Mouse (Mus musculus) ovary, adult 18-20 months (tissue): ENCODE measurements around the gene Gpsm2.
"Not testable (repeated sequence)": the region's sequence is repeated elsewhere in the genome, so short reads cannot be mapped to it uniquely, and the experiment has no call there.

Experiments used
- DNase-seq: peaks from one replicate; pipeline ENCODE4 v3.0.0; 2022; ENCODE audit warnings: low spot score, mixed read lengths

Gpsm2 gene

DNA sequence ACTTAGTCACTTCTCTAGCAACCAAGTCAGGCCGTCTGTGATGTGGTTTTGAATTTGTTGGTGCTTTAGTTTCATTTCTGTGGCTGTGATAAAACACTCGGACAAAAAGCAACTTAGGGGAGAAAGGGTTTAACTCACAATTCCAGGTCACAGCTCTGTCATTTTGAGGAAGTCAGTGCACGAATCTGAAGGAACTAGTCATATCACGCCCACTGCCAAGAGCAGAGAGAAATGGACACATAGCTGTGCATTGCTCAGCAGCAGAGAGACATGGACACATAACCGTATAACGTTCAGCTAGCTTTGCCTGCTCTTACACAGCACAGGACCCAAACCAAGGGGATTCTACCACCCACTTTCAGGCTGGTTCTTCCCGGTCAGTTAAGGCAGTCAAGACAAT, 4.3 kb upstream of the Gpsm2 start:
- DNase-seq: no peak

DNA sequence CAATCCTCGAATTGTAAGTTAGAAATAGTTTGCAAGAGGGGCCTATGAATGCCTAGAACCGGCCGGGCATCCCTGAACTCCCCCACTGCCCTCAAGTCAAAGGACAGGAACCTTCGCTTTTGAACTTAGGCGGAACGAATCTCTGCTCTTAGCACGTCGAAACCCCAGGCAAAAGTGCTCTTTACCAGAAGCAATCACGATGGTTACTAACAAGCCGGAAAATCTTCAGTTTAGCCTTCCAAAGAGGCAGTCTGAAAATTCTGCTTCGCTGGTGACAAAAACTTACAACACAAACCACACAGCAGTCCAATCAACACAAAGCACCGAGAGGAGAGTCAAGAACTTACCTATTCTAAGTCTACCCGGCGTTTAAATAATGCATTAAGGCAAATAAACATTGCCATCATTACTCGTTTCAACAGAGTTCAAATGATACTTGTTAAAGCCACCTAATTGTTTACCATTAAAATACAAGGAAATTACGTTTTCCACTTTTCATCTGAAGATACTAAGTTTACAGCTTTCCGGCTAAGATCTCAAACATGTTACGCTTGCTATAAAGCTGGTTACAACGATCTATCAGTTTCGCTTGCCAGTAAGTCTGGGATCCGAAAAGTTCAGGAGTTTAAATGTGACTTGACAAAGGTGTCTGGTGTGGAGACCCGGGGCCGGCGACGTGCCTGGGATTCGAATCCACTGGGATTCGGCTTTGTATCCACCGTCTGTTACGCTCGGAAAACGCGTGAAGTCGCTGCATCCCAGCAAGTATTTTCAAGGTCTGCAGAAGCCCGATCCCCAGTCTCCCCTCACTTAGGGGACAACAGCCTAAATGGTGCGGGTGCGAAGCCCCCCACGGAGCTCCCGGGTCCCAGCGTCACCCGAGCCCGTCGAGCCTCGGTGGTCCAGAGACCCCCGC, 775 bp downstream of the Gpsm2 start:
- DNase-seq: peak; percentile 12

DNA sequence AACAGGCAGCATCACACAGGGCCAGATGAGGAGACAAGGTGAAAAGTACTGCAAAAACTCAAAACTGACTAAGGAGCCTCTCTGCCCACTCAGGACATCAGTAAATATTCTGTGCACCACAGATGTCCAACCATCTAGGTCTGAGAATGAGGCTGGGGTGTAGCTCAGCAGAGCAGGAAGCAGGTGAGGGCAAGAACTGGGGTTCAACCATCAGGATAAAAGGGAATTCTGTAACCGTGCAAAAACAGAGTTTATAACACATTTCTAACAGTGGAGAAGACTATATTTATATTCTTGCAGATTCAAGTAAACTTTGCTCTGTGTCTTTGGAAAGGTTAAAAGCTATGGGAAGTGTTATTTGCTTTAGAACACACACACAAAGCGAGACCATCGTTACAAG, 2.3 kb downstream of the Gpsm2 start:
- DNase-seq: no peak

DNA sequence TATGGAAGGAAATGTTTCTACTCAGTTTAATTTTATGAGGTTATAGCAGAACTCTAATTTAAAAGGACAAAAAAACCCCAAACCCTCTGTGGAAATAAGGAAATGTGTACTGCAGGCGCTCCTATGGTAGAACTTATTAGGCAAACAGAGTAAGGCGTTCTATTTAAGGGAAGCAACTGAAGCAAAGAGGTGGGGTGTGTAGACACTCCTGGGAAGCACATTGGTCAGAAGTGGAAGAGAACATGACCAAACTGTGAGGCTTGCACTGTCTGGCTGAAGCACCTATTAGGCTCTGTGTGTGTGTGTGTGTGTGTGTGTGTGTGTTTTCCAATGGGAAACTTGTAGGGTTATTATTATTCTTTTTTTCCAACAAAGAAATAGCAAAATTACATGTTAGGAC, 2.8 kb downstream of the Gpsm2 start:
- DNase-seq: no peak

DNA sequence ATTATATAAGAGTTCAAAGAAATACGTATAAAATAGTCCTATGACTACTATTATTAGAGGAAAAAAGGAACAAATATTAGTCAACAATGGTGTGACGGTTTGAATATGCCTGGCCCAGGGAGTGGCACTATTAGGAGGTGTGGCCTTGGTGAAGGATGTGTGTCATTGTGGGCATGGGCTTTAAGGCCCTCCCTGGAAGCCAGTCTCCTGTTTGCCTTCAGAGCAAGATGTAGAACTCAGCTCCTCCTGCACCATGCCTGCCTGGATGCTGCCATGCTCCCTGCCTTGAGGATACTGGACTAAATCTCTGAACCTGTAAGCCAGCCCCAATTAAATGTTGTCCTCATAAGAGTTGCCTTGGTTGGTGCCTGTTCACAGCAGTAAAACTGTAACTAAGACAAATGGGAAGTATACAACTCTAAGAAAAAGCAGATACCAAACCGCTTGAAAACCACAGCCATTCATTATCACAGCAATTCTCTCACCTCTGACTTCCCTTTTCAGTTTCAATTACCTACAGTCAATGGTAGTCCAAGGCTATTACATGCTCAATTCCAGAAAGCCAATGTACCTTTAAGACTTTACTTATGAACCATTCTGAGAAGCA, 4.1 kb downstream of the Gpsm2 start:
- DNase-seq: no peak

DNA sequence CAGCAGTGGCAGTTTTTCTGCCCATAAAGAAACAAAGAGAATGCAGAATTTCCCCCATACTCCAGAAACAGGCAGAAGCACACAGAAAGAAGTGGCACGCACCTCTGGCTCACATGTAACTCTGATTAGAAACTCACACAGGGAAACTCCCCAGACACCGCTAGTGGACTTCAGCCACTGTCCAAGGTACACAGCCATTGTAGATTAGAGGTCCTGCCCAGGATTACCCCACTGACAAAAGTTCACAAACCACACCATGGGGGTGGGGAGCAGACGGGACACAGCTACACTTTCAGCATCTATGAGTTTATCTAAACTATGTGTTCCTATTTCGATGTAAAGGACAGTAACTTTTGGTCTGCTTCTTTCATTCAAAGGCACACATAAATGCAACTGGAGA, 7.3 kb downstream of the Gpsm2 start:
- no peak for DNase-seq

DNA sequence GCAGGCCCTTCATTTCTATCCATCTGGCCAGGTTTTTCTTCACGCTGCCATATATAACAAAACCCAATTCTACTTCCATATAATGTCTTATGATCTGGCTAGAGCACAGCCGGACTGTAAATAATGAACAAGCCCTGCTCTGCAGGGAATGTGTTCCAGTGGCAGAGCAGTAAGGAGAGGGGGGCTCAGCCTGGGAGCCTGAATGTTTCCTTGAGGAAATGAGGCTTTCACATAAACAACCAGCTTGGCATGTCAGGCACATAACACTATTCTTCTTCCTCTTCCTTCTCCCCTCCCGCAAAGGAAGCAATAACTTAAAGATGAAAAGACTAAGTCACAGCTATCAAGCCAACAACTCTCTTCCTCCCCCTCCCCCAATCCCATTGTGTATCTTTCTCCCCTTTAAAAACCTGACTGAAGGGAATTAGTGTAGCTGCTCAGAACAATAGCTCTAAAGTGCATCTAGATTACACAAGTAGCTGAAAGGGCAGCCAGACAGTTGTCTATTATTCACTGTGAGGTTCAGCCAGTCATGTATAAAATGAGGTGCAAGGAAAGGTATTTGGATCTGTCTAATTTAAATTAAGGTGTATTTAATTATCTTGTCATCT, 8.9 kb downstream of the Gpsm2 start:
- DNase-seq: no peak

DNA sequence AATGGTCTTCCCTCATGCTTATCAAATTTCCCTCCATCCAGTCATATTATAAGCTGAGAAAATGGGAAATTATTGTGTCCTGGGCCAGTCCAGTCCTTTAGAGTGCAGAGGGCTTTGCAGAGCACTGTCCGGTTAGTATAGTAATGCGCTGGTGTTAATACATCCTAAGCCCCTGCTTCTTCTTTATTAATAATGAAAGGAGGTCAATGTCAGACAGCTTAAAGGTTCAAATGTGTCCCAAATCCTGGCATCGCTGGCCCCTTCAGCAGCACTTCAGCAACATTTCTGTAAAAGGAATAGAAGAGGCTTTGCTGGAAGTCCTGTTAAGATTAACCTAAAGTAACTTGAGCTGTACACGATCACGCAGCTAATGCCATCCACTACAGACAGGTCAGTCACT, 10.8 kb downstream of the Gpsm2 start:
- DNase-seq: no peak

DNA sequence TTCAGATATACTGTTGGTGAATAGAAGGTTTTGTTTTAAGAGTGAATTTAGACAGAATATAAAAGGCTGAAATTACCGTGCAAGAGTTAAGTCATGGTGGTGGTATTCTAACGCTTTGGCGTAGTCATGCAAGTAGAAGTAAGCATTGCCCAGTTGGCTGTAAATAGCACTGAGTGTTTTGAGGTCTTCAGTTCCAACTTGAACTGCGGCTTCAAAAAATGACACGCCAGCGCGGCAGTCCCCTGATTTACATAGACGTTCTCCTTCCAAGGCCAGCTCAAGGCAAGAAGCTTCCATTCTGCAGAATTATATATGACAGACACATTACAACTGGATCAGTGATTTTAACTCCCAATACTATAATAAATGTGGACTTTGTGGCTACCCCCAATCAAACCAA, 19.3 kb downstream of the Gpsm2 start:
- no peak for DNase-seq

DNA sequence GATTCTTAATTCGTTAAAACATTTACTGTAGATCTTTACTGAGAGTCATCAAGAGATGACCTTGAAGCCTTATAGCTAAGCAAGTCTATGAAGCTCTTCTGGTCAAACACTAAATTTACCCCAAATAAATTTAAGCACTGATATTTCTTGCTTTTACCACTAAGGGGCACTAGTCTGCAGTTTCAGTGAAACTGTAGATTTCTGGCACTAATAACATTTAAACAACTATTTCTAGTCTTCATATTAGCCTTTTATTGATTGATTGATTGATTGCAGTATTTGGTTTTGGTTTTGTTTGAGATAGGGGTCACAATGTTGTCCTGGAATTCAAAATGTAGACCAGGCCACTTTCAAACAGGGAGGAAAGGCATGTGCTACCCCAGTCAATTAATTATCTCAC, 20.9 kb downstream of the Gpsm2 start:
- no peak for DNase-seq

DNA sequence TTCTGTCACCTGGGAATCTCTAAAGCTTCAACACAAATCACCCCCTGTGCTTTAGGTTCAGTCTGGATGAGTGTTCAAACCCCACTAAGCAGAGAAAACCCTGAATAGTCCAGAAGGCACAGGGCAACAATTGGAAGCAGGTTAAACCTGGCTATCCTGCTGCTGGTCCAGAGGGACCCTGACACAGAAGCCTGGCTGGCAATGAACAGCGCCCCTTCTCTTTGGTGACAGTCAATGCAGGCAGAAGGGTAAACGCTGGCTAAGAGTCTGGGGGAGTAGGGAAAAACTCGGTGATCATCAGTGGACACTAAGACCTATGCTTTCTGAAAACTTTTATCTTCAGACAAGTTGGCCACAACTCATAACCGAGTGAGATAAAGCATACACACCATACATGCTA, 22.3 kb downstream of the Gpsm2 start:
- no peak for DNase-seq

DNA sequence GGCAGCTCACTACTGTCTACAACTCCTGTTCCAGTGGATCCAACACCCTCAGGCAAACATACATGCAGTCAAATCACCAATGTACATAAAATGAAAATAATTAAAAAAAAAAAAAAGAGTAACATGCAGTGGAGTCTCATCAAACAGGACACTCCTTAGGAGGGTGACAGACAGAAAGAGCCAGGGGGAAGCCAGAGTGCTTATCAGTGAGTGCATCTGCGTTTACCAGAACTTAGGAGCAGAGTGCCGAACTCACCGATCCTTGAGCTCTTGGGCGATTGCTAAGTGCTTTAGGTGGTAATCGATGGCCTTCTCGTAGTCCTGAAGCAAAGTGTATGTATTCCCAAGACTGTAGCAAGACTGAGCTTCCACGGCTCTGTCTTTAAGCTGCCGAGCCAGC, 23.4 kb downstream of the Gpsm2 start:
- DNase-seq: no peak

DNA sequence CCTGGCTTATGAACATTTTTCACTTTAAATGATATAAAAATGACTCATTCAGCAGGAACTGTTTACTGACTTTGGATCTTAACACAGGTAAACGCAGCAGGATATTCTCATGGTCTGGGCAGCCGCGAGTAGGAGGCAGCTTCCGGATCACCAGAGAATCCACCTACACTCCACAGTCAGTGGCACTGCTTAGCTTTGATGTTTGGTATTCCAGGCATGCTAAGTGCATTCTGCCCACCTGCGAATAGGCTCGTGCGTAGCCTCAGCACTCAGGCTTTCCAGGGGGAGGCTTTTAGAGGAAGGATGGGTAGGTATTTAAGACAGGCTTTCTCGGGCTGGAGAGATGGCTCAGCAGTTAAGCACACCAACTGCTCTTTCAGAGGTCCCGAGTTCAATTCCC, 27.8 kb downstream of the Gpsm2 start:
- no peak for DNase-seq

DNA sequence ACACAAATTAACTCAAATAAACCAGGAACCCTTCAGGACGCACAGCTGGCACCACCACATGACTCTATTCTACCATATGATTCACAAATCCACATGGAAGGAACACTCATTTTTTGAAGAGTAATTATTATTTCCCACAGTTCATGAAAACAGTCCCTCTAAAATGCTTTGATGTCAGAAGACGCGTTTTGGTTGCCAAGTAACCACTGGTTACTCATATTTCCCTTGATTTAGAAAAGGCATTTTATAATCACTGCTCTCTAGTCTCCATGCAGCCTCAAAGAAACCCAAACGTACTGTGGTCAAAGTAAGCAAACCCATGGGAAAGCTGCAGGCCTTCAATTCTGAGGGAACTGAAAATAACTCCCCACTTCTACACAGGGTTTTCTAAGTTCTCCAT, 32.1 kb downstream of the Gpsm2 start:
- DNase-seq: no peak

DNA sequence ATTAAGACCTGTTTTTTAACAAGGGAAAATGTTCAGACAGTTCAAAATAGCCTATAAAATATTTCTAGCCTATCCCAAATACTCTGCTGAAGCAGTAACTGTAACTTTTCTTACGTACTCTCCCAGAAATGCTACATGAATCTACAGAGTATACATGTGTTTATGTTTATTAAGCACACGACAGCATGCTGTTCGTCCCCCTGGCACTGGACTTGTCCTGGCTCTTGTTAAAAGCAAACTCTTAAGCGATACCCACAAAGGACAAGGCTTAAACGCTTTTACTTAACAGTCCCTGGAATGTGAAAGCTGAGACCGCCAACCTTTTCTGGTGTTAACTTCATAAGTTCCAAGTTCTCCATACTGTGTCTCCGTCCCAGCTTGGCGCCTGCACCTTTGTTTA, 32.7 kb downstream of the Gpsm2 start:
- DNase-seq: no peak

DNA sequence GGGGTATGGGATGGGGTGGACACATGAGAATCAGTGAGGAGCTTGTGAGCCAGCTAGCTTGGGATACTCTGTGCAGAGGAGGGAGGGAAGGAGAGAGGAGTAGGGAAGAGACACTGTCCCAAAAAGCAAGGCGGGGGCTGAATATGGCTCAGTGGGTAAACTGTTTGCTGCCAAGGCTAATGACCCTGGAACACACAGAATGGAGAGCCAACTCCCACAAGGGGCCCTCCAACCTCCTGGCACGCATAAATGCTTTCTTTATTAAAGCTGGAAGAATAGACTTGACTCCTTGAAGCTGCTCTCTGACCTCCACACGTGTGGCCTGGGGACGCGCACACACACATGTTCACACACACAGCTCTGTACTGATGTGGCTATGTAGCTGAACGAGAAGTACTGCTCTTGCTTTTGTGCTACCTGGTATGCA, 33.1 kb downstream of the Gpsm2 start:
- peak; percentile 11 for DNase-seq

DNA sequence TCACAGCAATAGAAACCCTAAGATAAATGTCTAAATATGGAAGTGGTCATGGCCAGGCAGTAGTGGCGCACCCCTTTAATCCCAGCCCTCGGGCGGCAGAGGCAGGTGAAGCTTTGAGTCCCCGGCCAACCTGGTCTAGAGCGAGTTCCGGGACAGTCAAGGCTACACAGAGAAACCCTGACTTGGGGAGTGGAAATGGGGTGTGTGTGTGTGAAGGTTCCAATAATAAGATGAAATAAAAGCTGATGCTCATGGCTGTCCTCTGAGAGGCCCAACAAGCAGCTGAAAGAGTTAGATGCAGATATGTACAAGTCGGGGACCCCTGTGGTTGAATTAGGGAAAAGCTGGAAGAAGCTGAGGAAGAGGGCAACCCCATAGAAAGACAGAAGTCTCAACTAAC, 36.4 kb downstream of the Gpsm2 start:
- DNase-seq: no peak

DNA sequence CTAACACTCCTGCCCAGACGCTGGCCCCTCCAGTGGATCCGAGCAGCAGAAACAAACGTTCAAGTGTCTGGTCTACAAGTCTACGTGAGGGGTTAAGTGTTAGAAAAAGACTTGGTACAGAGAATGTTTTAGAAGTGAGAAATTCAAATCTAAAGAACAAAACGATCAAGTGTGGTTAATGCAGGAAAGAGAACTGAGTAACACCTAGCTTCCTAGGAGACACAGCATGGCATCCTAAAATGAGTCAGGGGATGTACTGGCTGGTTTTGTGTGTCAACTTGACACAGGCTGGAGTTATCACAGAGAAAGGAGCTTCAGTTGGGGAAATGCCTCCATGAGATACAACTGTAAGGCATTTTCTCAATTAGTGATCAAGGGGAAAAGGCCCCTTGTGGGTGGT, 38.5 kb downstream of the Gpsm2 start:
- not testable (repeated sequence) for DNase-seq

DNA sequence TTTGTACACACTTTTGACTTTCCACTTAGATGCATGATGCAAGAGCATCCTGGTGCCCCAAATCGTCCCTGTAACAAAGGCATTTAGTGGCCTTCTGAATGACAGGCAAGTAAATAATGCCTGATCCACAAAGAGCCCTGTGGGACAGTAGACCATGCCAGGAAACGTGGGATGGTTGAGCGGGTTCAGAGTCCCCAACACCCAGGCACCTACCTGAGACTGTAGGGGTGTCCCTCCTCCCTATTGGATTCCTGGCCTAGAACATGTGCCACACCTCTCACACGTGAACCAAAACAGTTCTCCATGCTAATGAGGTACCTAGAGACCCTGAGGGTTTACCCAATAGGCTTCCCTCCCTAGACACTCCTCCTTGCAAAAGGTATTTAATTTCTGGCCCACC, 41.1 kb downstream of the Gpsm2 start:
- no peak for DNase-seq

DNA sequence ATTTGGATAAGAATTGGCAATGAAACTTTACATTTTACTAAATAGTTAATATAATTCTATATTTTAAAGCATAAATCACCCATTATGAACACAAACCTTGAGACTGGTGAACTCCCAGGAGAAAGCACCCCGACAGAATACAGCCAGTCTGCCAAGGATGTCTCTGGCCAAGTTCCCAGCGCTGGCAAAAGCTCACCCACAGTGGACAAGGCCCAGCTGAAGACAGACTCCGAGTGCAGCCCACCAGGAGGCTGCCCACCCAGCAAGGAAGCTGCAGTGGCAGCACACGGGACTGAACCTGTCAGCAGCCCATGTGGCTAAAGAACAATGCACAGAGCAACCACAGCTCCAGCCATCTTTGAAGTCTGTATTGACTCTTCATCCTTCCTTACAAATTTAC, 45.5 kb downstream of the Gpsm2 start:
- no peak for DNase-seq

DNA sequence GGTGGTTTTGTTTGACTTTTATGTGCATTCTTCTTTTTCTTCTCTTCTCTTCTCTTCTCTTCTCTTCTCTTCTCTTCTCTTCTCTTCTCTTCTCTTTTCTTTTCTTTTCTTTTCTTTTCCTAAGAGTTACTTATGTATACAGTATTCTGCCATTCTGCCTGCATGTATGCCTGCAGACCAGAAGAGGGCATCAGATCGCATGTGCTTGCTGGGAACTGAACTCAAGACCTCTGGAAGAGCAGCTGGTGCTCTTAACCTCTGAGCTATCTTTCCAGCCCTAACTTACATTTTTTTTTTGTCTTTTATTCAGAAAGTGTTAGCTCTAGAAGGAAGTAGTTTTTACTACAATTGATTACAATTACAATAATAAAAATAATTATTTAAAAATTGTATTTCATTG, 61.2 kb downstream of the Gpsm2 start:
- DNase-seq: no peak

DNA sequence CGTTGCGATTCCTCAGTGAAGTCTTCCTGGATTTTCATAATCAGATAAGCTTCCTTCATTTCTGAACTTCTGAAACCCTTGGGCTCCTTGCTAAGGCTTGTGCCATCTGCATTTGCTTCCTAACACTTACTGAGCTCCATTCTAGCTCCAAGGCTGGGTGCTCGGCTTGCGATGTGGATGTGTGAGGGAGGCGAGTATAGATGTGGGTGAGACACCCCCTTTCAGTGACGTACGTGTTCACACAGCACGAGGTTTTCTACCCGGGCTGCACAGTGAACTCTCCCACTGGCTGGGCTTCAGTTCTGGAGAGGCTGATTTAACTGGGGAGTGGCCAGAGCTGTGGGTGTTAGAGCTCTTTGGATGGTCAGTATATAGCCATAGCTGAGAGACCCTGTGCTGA, 63.5 kb downstream of the Gpsm2 start:
- no peak for DNase-seq

DNA sequence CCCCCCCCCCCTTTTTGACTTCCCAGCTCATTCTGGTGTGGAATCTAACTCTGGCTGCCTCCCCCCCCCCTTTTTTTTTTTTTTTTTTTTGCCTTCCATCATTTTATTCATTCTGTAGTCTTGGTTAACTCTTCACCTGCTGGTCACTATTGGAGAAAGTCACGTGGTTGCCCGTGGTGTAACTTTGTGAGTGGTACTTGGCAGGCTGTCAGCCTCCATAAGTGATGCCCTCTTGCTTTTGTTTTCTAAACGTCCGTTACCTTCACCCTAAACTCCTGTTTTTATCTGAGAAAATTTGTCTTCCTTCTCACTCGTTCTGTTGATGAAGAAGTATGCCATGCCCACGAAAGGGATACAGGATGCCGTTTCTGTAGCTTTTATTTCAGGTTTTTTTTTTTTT, 66.6 kb downstream of the Gpsm2 start:
- DNase-seq: no peak
